Mouse (Mus musculus): ENCODE data around the gene Sept1. TPM values are rescaled to one million over a fixed set of nuclear protein-coding genes. Genes with fewer than 3 reads are reported as not detected.

The Sept1 gene
- 30.3 and 32.3 TPM in 2 replicates for polyA plus RNA-seq (2016; fragmentation: Nextera tagmentation; extraction: Ambion mirVana)

GRCm38 (mm10) chr7:127232622-127233367 is at the start of gene Sept1, which contains the start of gene Zfp553:
Sept1 (minus strand) TSS chr7:127233130.
Zfp553 (plus strand) TSS chr7:127233061.
- no peaks in the 10 kb centered on the region for H3K27me3 ChIP-seq (ENCODE audit: poor library complexity, severe bottlenecking)
- peaks cover 73% of the 10 kb centered on the region for H3K36me3 ChIP-seq (replicated peaks)
- H3K27ac ChIP-seq: peak within 1 kb of the TSS; percentile 100
- DNase-seq (ENCODE audit: extremely low spot score, low spot score): peak; percentile 92
- H3K4me3 ChIP-seq: peak within 1 kb of the TSS; percentile 73
- peaks cover 39% of the 10 kb centered on the region for H3K4me1 ChIP-seq
- H3K9me3 ChIP-seq: peaks cover 27% of the 10 kb centered on the region
- whole genome bisulfite sequencing: under 1% methylated on average over 64 of the region's 64 CpGs

GRCm38 (mm10) chr7:127282190-127282589 is 49.3 kb upstream of the Sept1 start:
- DNase-seq (ENCODE audit: extremely low spot score, low spot score): no peak
- H3K36me3 ChIP-seq (replicated peaks): no peaks in the 10 kb centered on the region
- H3K4me3 ChIP-seq: no peak overlapping the region
- H3K27me3 ChIP-seq (ENCODE audit: poor library complexity, severe bottlenecking): no peaks in the 10 kb centered on the region
- H3K4me1 ChIP-seq: peaks cover 7% of the 10 kb centered on the region; the same call in 1 of the 2 replicates
- H3K27ac ChIP-seq: no peak overlapping the region
- WGBS: 93% methylated on average over 2 of the region's 2 CpGs
- H3K9me3 ChIP-seq: peaks cover 11% of the 10 kb centered on the region

GRCm38 (mm10) chr7:127281114-127281513 is 48.2 kb upstream of the Sept1 start:
- Histone ChIP-seq H3K9me3 (peaks cover under 1% of the 10 kb centered on the region; the same call in 1 of the 2 replicates), H3K36me3 (replicated peaks) (no peaks in the 10 kb centered on the region), H3K4me1 (peaks cover 7% of the 10 kb centered on the region; the same call in 1 of the 2 replicates)

GRCm38 (mm10) chr7:127280092-127280491 is 47.2 kb upstream of the Sept1 start:
- no peak overlapping the region for H3K27ac ChIP-seq
- H3K9me3 ChIP-seq: no peaks in the 10 kb centered on the region
- peaks cover 7% of the 10 kb centered on the region; the same call in 1 of the 2 replicates for H3K4me1 ChIP-seq
- WGBS: 83% methylated on average over 3 of the region's 3 CpGs
- no peak overlapping the region for H3K4me3 ChIP-seq
- H3K36me3 ChIP-seq (replicated peaks): no peaks in the 10 kb centered on the region
- DNase-seq (ENCODE audit: extremely low spot score, low spot score): no peak
- no peaks in the 10 kb centered on the region for H3K27me3 ChIP-seq (ENCODE audit: poor library complexity, severe bottlenecking)

More at GRCm38 (mm10) chr7:127281114-127281513, 48.2 kb upstream of the Sept1 start:
- no peaks in the 10 kb centered on the region for H3K27me3 ChIP-seq (ENCODE audit: poor library complexity, severe bottlenecking)
- no peak overlapping the region for H3K4me3 ChIP-seq
- H3K27ac ChIP-seq: no peak overlapping the region
- no peak for DNase-seq (ENCODE audit: extremely low spot score, low spot score)
- 81% methylated on average over 4 of the region's 4 CpGs for WGBS

- DNase-seq (ENCODE audit: extremely low spot score, low spot score): peak; percentile 49
- peaks cover 15% of the 10 kb centered on the region for H3K4me1 ChIP-seq
- no peaks in the 10 kb centered on the region for H3K27me3 ChIP-seq (ENCODE audit: poor library complexity, severe bottlenecking)
- H3K36me3 ChIP-seq (replicated peaks): no peaks in the 10 kb centered on the region
- peak overlapping the region; percentile 58 for H3K27ac ChIP-seq
- no peaks in the 10 kb centered on the region for H3K9me3 ChIP-seq
- H3K4me3 ChIP-seq: no peak overlapping the region
- WGBS: 28% methylated on average over 8 of the region's 8 CpGs
Observed at GRCm38 (mm10) chr7:127278311-127278710, 45.4 kb upstream of the Sept1 start.

GRCm38 (mm10) chr7:127276519-127276961 is 43.6 kb upstream of the Sept1 start:
- Histone ChIP-seq H3K27me3 (ENCODE audit: poor library complexity, severe bottlenecking) (no peaks in the 10 kb centered on the region), H3K4me1 (peaks cover 27% of the 10 kb centered on the region), H3K27ac (no peak overlapping the region), H3K36me3 (replicated peaks) (peaks cover 15% of the 10 kb centered on the region), H3K9me3 (peaks cover 7% of the 10 kb centered on the region; the same call in 1 of the 2 replicates), H3K4me3 (no peak overlapping the region)
- 79% methylated on average over 5 of the region's 5 CpGs for WGBS
- no peak for DNase-seq (ENCODE audit: extremely low spot score, low spot score)

GRCm38 (mm10) chr7:127273925-127274789 is 41.2 kb upstream of the Sept1 start, which contains the start of gene Sephs2:
Sephs2 (minus strand) TSS chr7:127274055.
- H3K4me1 ChIP-seq: peaks cover 27% of the 10 kb centered on the region
- H3K27ac ChIP-seq: peak within 1 kb of the TSS; percentile 96
- peak; percentile 92 for DNase-seq (ENCODE audit: extremely low spot score, low spot score)
- 4% methylated on average over 39 of the region's 39 CpGs for WGBS
- no peaks in the 10 kb centered on the region for H3K27me3 ChIP-seq (ENCODE audit: poor library complexity, severe bottlenecking)
- H3K36me3 ChIP-seq (replicated peaks): peaks cover 39% of the 10 kb centered on the region
- H3K4me3 ChIP-seq: peak within 1 kb of the TSS; percentile 94
- H3K9me3 ChIP-seq: peaks cover 7% of the 10 kb centered on the region; the same call in 1 of the 2 replicates

- peaks cover 46% of the 10 kb centered on the region for H3K36me3 ChIP-seq (replicated peaks)
- no peak for DNase-seq (ENCODE audit: extremely low spot score, low spot score)
Observed at GRCm38 (mm10) chr7:127273118-127273923, 40.4 kb upstream of the Sept1 start.

GRCm38 (mm10) chr7:127272566-127272965 is 39.6 kb upstream of the Sept1 start:
- peaks cover 12% of the 10 kb centered on the region; the same call in 1 of the 2 replicates for H3K9me3 ChIP-seq
- H3K36me3 ChIP-seq (replicated peaks): peaks cover 47% of the 10 kb centered on the region
- no peak overlapping the region for H3K27ac ChIP-seq
- no peak for DNase-seq (ENCODE audit: extremely low spot score, low spot score)
- 95% methylated on average over 15 of the region's 15 CpGs for WGBS
- peak overlapping the region; percentile 94 for H3K4me3 ChIP-seq
- H3K4me1 ChIP-seq: peaks cover 20% of the 10 kb centered on the region
- no peaks in the 10 kb centered on the region for H3K27me3 ChIP-seq (ENCODE audit: poor library complexity, severe bottlenecking)

More at GRCm38 (mm10) chr7:127273118-127273923, 40.4 kb upstream of the Sept1 start:
- peak overlapping the region; percentile 94 for H3K4me3 ChIP-seq
- H3K4me1 ChIP-seq: peaks cover 22% of the 10 kb centered on the region
- no peaks in the 10 kb centered on the region for H3K27me3 ChIP-seq (ENCODE audit: poor library complexity, severe bottlenecking)
- H3K9me3 ChIP-seq: peaks cover 10% of the 10 kb centered on the region; the same call in 1 of the 2 replicates
- peak overlapping the region; percentile 96 for H3K27ac ChIP-seq
- WGBS: 19% methylated on average over 50 of the region's 50 CpGs

- Histone ChIP-seq H3K27me3 (ENCODE audit: poor library complexity, severe bottlenecking) (no peaks in the 10 kb centered on the region), H3K9me3 (peaks cover 12% of the 10 kb centered on the region; the same call in 1 of the 2 replicates), H3K36me3 (replicated peaks) (peaks cover 47% of the 10 kb centered on the region), H3K27ac (no peak overlapping the region), H3K4me3 (no peak overlapping the region), H3K4me1 (peaks cover 20% of the 10 kb centered on the region)
- DNase-seq (ENCODE audit: extremely low spot score, low spot score): no peak
- 95% methylated on average over 4 of the region's 4 CpGs for WGBS
Observed at GRCm38 (mm10) chr7:127271093-127271492, 38.2 kb upstream of the Sept1 start.

- Histone ChIP-seq H3K4me1 (peaks cover 20% of the 10 kb centered on the region), H3K36me3 (replicated peaks) (peaks cover 47% of the 10 kb centered on the region), H3K27me3 (ENCODE audit: poor library complexity, severe bottlenecking) (no peaks in the 10 kb centered on the region), H3K4me3 (no peak overlapping the region), H3K9me3 (peaks cover 12% of the 10 kb centered on the region; the same call in 1 of the 2 replicates), H3K27ac (no peak overlapping the region)
- no peak for DNase-seq (ENCODE audit: extremely low spot score, low spot score)
- WGBS: 92% methylated on average over 5 of the region's 5 CpGs
Observed at GRCm38 (mm10) chr7:127270666-127271065, 37.7 kb upstream of the Sept1 start.

- H3K27ac ChIP-seq: no peak overlapping the region
- peaks cover 12% of the 10 kb centered on the region; the same call in 1 of the 2 replicates for H3K9me3 ChIP-seq
- 92% methylated on average over 2 of the region's 2 CpGs for WGBS
- no peaks in the 10 kb centered on the region for H3K27me3 ChIP-seq (ENCODE audit: poor library complexity, severe bottlenecking)
- H3K4me3 ChIP-seq: no peak overlapping the region
- DNase-seq (ENCODE audit: extremely low spot score, low spot score): no peak
- H3K36me3 ChIP-seq (replicated peaks): peaks cover 47% of the 10 kb centered on the region
- H3K4me1 ChIP-seq: peaks cover 20% of the 10 kb centered on the region
Observed at GRCm38 (mm10) chr7:127270256-127270655, 37.3 kb upstream of the Sept1 start.
